Mouse (Mus musculus): ENCODE measurements around the gene Ralgds.
A peak's percentile ranks its signal among the peaks of the same experiment; 100 is the strongest.

Ralgds gene

GRCm38 (mm10) chr2:28564380-28564779 lies 51.5 kb downstream of the Ralgds start:
- no peak for DNase-seq (ENCODE audit: low read depth)

DNA sequence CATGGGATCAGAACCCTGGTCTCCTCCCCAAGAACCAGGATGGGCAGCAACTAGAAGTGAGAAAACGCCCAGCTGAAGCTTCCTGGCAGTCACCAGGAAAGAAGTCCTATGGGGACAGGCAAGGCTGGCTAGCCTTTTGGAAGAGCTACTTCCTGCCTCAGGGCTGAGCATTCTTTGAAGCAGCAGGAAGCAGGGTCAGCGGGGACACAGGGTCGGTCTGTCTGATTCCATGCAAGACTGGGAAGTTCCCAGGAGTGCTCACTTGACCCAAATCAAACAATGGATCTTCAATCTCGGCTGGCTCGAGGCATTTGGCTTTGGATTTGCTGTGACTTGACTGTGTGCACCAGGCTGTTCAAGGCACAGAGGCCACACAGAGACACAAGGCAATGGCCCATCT lies 53.6 kb downstream of the Ralgds start:
- DNase-seq (ENCODE audit: low read depth) = no peak

GRCm38 (mm10) chr2:28569903-28570302 lies 57.0 kb downstream of the Ralgds start:
- DNase-seq (ENCODE audit: low read depth) = no peak

GRCm38 (mm10) chr2:28575341-28575740 lies 62.4 kb downstream of the Ralgds start:
- DNase-seq (ENCODE audit: low read depth) = no peak

DNA sequence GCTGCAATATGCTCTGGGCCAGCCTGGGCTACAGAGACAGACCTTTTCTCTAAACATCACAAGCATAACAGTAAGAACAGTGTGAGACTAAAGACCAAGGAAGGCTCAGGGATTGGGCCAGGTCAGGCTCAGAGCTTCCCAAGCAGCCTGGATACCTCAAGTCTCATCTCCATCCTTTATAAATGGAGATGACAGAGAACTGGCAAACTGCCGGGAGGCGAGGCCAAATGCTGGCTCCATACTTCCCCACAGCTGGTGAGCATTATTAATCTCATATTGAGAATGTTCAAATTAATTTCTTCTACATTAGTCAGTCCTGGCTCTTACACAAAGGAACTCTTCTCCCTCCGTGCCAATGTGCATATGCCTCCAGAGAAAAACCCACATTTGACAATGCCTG lies 63.9 kb downstream of the Ralgds start:
- DNase-seq (ENCODE audit: low read depth) = no peak

DNA sequence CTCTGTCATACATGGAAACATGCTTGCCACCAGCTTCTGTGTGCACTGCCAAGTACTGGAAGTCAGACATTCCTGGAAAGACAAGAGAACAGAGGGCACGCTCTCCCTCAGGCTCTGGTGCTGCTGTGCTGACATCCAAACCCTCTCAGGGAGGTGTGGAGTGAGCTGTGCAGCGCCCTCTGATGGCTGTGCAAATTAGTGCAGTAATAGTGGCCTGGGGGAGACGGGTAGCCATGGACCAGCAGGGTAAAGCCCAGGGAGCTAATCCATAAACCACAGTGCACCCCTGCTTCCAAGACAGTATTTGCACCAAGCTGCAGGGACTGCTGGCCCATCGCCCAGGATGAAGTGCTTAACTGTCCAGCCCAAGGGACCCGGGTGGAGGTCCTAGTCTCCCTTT lies 65.1 kb downstream of the Ralgds start:
- peak; percentile 38 for DNase-seq (ENCODE audit: low read depth)

- DNase-seq (ENCODE audit: low read depth) = peak; percentile 96
Observed at GRCm38 (mm10) chr2:28582647-28583353, 69.9 kb downstream of the Ralgds start.

DNA sequence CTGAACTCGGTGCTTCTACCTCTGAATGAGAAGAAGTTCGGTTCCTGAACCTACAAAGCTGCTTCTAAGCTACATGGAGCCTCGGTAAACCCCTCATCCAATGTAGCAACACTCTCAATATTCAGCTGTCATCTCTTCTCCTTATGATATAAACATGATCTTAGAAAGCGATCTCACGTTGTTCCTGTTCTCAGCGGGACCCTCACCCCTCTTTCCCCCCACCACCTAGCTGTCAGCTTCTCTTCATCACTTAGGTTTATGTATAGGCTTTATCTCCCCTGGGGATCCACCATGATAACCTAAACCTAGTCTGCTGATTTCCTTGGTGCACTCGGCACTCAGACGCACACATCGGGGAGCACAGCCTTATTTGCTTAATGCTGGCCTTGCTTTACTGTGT lies 70.7 kb downstream of the Ralgds start, which contains the start of gene Gtf3c5:
Gtf3c5 (minus strand) TSS at position 101 of the 400 bp plus-strand sequence.
- DNase-seq (ENCODE audit: low read depth) = no peak

DNA sequence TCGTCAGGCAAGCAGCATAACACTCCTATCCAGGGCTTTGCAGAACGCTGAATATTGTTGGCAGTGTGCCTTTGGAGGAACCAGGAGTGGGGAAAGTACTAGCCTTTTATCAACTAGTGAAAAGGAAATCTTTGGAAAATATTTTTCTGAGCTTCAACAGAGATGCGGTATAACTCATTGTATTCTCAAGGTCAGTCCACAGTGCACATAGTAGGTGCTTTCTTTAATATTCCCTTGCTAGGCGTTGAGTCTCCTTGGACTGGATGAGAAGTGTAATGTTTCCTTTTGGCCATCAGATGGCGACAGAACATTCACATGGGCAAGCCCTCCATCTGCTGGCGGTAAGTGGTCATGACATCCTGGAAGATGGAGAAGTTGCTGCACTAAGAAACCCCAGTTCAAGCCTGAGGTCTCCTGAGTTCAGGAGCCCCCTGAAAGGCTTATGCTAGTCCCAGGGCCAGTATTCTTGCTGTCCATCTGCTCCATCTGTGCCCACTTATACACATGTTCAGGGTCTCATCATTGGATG lies 72.2 kb downstream of the Ralgds start:
- peak; percentile 91 for DNase-seq (ENCODE audit: low read depth)

DNA sequence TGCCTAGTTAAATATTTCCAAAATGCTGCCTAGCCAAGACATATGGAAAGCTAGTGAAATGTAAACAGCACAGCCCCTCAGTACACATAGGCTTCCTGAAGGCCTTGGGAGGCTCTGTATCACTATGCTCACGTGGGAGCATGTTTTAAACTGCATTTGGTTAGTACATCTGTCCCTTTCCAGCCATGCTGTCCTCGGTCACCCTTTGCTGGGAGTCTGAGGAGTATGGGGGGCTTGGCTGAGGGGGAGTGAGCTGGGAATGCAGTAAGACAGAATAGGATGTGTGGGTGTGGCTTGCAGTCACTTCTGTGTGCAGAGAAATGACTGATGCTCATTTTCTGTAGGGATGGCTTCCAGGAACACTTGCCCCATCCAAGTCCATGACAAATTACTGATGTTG lies 72.8 kb downstream of the Ralgds start:
- DNase-seq (ENCODE audit: low read depth) = no peak

GRCm38 (mm10) chr2:28588574-28588973 lies 75.6 kb downstream of the Ralgds start:
- no peak for DNase-seq (ENCODE audit: low read depth)

GRCm38 (mm10) chr2:28591479-28591878 lies 78.6 kb downstream of the Ralgds start:
- DNase-seq (ENCODE audit: low read depth) = peak; percentile 76

- peak; percentile 84 for DNase-seq (ENCODE audit: low read depth)
Observed at GRCm38 (mm10) chr2:28592809-28593208, 79.9 kb downstream of the Ralgds start.

DNA sequence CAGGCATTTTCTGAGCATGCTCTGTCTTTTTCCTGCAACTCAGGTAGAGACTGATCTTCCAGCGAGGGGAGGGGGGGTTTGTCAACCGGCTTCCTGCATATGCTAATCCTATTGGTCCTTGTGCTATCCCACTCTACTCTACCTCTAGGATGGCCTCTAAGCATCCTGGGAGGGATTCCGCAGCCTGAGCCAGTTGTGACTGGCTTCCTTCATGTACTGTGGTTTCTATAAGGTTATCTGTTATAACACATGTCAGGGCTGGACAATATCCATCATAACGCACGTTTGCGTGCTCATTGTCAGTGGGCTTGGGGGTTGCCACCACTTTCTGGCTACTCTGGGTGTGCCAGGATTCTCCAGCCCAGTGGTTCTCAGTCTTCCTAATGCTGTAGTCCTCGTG lies 83.1 kb downstream of the Ralgds start:
- DNase-seq (ENCODE audit: low read depth) = peak; percentile 62

DNA sequence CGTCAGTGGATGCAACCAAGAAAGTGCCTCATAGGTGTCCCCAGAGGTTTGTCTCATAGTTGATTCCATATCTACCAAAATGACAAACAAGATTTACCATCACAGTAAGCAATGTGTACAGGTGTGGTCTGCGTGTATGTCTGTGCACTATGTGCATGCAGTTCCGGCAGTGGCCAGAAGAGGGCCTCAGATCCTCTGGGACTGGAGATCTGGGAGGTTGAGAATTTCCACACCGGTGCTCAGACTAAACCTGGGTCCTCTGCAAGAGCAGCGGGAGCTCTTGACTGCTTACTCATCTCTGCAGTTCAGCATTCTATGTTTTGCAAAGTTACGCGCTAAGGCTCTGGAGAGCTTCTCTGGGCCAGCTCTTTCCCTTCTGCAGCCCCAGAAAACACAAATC lies 84.1 kb downstream of the Ralgds start:
- DNase-seq (ENCODE audit: low read depth) = peak; percentile 77

- DNase-seq (ENCODE audit: low read depth) = peak; percentile 99
Observed at GRCm38 (mm10) chr2:28597733-28598547, 85.0 kb downstream of the Ralgds start.

DNA sequence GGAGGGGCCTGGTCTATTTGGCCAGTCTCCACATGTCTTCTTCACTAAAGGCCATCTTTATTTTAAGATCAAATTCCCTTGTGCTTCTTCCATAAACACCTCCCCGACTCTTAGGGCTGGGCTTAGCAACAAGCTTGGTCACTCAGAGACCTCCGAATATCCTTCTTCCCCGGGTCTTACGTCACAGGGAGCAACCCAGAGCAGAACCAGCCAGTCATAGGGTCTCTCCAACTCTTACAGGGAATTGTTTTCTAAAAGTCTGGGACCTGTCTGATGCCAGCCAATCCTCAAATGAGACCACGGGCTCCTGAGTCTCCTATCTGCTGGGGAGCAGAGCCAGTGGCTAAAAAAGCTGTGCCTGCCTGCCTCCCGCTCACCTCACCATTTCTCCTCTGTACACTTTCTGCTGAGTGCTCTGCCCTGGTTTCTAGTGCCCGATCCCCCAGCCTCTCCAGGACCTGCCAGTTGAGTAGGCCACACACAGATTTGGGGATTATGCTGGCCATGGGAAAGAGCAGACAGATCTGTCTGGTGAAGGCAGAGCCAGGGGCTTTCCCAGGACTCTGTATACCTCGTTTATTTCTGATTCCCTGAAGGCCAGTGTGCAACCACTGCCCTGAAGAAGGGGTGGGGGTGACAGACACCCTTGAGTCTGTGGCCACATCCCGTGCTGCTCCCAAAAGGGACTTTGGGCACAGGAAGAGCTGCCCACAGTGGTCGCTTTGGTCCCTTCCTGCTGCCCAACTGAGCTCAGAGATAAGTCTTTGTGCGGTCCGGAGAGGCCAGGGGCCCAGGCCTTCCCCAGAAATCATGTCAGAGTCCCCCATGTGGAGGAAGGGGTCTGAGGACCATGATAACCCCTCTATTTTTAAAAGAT lies 86.0 kb downstream of the Ralgds start:
- DNase-seq (ENCODE audit: low read depth) = peak; percentile 99

DNA sequence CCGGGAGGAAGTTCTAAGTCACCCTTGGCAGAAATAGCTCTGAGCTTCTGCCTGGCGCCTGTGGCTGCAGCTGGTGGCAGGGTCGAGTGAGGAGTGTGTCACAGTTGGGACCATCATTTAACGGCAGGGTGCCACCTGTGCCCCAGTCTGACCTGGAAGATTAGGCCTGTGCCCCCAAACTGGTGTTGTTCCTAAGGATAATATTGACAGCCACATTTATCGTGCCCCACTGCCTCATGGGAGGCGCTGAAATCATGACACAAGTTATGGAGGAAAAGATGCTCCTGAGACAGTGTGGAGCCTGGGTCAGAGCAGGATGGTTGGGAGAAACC lies 86.6 kb downstream of the Ralgds start:
- no peak for DNase-seq (ENCODE audit: low read depth)

DNA sequence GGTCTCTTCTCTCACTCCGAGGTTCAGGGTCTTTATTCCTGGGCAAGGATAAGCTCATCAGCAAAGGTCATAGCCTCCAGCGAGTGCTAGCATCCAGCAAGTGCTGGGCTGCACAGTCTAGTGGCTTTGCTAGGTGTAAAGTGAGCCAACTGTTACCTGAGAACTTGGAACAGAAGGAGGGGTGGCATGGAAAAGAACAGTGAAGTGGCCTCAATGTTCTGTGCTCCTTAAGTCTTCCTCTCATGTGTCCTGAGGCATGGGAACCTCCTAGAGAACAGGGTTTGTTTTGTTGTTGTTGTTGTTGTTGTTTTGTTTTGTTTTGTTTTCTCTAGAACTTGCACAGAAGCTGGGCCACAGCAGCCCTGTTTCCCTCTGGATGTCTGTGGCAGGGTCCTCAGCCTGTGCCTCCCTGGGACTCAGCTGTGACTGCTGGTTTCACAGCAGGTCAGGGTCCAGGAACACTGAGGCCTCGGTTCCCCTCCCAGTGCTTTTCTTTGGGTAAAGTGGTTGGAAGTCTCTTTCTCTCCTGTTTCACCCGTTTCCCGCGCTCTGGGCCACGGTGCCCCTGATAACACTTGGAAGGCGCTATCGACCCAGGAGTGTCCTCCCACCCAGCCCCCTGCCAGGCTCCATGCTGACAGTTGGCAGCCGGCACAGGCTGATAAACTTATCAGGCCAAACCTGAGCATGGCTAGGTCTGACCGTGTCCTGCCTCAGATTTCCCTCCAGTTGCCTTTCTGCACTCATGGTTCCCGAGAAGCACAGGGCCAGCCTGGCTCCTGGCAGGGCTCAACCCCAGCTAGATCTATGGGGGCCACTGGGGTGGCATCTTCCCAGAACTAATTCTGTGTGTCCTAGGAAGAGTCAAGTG lies 89.0 kb downstream of the Ralgds start:
- DNase-seq (ENCODE audit: low read depth) = peak; percentile 43

All from 416B (cell line).